Mouse (Mus musculus): Measurements from ENCODE around the gene Galnt7.

DNA sequence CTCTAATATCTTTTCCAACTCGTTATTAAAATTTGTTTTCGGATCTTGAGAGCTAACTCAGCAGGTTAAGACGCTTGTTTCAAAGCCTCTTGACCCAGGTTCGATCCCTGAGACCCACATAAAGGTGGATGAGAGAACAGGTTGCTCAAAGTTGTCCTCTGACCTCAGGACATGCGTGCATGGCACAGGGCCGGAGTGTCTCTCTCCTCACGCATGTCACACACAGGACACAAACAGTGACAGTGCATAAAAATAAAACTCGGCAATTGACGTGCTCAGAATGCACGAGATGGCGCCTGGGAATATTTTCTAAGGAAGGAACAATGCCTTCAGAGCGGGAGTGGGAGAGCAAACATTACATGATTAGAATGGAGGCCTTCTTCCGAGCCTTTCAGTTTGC is 122.6 kb downstream of the Galnt7 start:
- TF ChIP-seq USF2 (conservative IDR thresholded peaks at IDR 0.05; ENCODE audit: low read depth, low read length) = no peak
- TF ChIP-seq ETS1 (conservative IDR thresholded peaks at IDR 0.05; ENCODE audit: low read depth, low read length) = no peak
- TF ChIP-seq CTCF (conservative IDR thresholded peaks at IDR 0.05 in 1 of 2, IDR thresholded peaks at IDR 0.05 in 1 of 2; ENCODE audit: low read depth in 2 of 2, low read length in 2 of 2) = no peak
- TF ChIP-seq BHLHE40 (IDR thresholded peaks at IDR 0.05; ENCODE audit: low read depth, low read length) = no peak
- no peak for TF ChIP-seq CHD2 (IDR thresholded peaks at IDR 0.05; ENCODE audit: low read length)
- TF ChIP-seq SIN3A (IDR thresholded peaks at IDR 0.05; ENCODE audit: low read length) = no peak
- TF ChIP-seq NELFE (IDR thresholded peaks at IDR 0.05; ENCODE audit: low read depth, low read length) = no peak
- no peak for TF ChIP-seq POLR2A (IDR thresholded peaks at IDR 0.05; ENCODE audit: low read depth, low read length)
- no peak for TF ChIP-seq EP300 (IDR thresholded peaks at IDR 0.05; ENCODE audit: low read length)
- no peak for TF ChIP-seq IRF4 (IDR thresholded peaks at IDR 0.05; ENCODE audit: low read depth, low read length)
- no peak for TF ChIP-seq MAX (IDR thresholded peaks at IDR 0.05; ENCODE audit: low read length)
- TF ChIP-seq TCF12 (IDR thresholded peaks at IDR 0.05; ENCODE audit: low read depth, low read length) = no peak
- no peak for TF ChIP-seq MAZ (IDR thresholded peaks at IDR 0.05; ENCODE audit: low read depth, low read length)

Measured in CH12.LX (cell line).